Mouse (Mus musculus) telencephalon, adult 2 months (tissue): Measurements from ENCODE around the gene Mpig6b.

Experiments
- DNase-seq: peaks from one replicate; pipeline ENCODE4 v3.0.0-alpha.2; 2011; ENCODE audit warnings: low read depth, low spot score

Gene Mpig6b

DNA sequence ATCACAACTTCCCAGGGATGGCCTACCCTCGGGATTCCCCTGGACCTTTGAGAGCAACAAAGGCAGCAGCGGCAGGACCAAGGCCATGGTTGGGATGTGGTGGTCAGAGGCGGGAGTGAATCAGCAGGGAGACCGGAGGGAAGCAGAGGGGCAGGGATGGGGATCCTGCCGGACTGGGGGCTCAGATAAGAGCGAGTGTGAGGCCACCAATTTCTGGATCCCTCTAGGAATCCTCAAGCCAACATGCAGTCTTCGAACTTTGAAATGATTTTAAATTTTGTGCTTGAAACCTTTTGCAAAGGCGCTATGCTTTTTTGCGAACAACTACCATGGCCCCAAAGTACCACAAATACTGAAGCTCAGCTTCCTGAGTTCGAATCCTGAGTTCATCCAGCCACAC, at the start of gene Mpig6b:
Gene Mpig6b (minus strand): TSS at position 101 of the 400 bp plus-strand sequence.
- no peak for DNase-seq

DNA sequence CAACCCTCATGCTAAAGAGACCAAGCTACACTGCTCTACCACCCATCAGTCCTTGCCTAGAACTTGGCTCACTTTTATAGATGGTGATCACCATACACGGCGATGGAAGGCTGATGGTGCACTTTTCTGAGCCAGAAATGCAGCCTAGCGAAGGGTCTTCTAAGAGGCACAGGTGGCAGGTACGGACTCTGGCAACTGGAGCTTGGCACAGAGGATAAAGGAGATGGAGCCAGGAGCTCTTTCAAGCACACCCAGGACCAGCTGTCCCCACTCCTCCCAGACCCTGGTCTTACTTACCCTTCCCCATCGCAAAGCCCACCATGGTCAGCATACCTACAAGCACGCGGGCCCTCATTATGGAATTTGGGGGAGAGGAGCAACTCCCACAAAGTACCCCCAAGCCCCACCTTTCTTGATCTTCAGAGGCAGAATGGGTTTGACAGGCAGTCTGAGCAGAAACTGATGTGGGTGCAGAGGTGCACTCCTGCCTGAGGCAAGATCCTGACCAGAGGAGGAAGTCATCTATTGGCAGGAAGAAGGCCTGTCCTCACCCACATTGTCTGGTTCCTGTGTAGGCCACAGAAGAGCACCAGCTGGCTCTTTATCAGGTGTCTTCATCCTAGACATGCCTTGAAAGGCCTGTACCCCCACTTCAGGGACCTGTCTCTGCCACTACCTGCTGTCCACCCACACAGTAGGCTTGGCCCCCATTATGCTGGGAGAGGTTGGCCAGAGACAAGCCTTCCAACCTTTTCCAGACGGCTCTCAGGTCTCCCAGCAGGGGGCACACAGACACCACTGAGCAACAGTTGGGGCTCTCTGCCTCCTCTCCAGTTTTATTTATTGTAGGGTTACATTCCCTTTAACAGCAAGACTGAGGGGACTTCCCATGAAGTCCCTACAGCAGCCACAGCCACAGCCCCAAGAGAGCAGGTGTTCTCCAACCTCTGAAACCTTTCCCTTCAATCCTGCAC, 49.3 kb upstream of the Mpig6b start, which contains the start of gene Ly6g5b:
Gene Ly6g5b (minus strand): TSS at position 383 of the 974 bp plus-strand sequence.
- no peak for DNase-seq

DNA sequence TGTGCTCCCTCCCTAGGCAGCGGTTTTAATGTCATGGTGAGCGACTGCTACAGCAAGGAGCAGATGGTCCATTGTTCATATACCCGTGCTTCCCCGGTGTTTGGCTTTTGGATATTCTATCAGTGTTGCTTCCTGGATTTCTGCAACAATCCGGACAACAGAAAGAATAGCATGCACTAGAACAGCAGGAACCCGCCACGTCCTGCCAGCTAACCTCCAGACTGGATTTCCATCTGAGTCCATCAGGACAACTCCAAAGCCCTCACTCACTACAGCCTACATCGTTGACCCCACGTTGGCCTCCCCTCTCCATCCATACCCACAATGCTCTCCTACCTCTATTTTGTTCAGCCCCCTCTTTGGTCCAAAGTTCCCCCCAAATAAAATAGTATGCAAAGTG, 45.8 kb upstream of the Mpig6b start:
- DNase-seq: no peak

DNA sequence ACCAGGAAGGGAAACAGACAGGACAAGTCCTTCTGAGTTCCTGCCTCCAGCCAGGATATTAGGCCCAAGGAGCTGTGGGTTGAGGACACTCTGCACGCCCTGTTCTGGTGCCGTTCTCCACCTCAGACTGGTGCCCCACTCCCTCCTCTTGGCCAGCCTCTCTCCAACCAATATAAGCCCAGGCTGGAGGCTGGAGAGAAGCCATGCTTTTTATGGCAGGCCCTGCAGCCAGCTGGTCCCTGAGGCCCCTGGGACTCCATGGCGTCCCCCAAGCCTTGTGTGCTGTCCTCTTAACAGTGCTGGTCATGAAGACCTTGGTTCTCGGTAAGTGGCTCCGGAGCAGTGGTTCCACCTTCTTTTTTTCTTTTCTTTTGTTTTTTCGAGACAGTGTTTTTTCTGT, 42.1 kb upstream of the Mpig6b start, which contains the start of gene Ly6g5c:
Gene Ly6g5c (plus strand): TSS at position 183 of the 400 bp plus-strand sequence.
- DNase-seq: no peak

DNA sequence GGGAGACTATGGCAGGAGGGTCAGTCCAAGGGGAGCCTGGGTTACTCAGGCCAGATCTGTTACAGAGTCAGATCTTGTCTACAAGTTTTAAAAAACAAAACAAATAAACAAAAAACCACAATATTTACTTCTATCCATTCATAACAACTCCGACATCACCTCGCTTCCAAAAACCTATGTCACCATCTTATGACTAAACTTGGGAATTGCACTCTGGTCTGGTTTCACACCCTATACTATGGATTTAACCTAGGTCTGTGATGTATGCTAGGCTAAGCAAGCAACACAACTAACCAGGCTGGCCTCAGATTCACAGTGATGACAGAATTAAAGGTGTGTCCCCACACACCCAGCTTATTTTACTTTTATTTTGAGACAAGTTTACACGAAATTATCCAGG, 40.5 kb upstream of the Mpig6b start:
- no peak for DNase-seq

DNA sequence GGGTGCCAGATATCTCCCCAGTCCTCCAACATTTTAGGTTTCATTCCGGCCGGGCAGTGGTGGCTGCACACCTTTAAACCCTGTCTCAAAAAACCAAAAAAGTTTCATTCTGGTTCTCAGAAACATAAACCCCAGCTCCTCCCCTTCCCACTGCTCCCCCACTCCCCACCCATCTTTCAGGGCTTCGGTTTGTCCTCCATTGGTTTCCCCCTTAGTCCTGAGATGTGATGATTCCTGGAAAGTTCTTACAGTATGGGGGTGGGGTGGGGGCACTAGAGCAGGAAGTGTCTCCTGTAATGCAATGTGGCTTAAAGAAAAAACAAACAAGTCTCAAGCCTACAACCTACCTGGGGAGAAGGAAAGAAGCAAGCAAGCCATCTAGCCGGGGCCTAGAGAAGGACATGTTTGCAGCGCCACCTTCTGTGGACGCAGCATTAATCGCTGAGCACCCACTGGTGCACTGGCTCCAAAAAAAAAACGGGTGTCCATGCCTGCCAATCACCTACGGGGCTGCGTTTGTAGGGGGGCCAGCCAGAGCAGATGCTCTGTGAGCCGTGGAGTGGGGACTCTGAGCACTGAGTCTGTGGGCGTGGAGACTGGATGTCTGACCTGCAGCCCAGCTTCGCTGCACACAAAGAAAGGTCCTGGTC, 39.9 kb upstream of the Mpig6b start:
- no peak for DNase-seq

DNA sequence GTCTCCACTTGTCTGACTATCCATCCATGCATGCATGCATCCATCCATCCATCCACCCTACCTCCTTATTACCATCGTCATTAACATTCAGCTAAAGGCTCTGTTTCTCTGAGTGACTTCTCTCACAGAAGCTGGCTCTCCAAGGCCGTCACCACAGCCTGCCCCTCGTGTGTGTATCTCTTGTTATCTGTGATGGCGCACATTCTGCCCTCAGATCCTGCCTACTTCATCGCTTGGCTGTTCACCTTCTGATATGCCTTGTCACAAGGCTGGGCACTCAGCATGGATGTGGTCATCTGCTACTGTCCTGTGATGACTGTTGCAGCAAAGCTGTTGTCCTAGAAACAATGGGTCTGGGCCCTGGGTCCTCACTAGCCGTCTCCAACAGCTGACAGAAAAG, 38.8 kb upstream of the Mpig6b start:
- no peak for DNase-seq

DNA sequence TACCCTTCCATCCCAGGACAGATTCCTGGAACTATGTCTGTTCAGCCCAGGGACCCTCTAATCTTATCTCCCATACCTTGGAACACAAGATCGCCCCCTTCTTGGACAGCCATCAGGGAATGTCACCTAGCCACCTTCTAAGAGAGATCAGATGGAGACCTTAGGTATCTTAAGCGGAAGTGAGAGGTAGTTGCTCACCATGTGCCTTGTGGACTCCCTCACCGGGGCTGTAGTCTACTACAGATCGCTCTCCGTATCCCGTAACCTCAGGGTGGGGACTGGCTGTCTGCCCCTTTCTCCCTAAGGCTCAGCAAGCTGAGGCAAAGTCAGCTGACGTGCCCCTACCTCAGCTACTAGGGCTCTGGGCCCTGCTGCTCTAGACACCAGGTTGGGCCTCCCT, 38.1 kb upstream of the Mpig6b start:
- no peak for DNase-seq

DNA sequence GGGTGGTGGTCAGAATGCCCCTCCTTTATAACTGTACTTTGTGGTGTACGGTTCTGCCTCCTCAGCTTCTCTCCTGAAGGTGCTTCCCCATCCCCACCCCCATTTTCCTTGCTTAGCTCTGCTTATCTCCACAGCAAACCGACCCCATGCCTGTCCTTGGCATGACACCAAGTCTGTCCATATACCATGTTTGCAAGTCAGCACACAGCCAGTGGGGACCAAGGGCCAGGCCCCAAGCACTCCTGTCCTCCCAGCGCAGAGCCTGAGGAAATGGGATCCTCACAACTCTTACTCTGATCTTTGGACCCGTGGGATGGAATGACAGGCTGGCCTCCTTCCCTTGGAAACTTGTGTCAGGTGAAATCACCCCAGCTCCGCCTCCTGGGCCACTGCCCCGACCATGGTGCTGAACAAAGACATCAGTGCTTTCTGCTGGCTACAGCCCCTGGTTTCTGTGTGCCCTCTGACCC, 37.3 kb upstream of the Mpig6b start:
- no peak for DNase-seq

DNA sequence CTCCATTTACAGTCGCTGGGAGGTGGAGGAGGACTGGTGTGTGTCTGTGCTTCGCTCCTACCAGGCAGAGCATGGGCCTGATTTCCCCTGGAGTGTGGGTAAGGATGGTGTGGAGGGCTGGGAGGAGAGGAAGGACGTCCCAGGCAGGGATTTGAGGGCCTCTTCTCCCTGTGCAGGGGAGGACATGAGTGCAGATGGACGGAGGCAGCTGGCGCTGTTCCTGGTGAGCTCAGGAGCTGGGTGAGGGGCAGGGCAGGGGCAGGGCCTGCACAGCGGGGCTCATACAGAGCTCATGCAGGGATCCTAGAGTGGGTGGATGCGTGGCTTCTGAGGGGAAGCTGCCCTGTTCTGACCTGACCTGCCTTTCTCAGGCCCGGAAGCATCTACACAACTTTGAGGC, 36.3 kb upstream of the Mpig6b start:
- DNase-seq: no peak

DNA sequence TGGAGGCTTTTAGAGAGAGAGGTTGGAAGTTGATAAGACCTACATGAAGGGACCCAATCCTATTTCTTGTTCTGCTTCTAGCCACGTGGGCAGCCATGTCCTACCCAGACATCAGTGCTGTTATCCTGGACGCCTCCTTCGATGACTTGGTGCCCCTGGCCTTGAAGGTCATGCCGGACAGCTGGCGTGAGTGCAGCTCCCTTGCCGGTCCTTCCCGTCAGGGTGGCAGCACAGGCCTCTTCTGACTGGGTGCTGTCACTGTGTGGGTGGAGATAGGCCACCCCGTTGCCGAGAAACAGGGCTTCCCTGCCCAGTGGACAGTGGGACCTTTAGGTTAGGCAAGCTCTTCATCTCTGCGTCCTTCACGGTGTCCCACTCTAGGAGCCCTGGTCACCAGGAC, 35.2 kb upstream of the Mpig6b start:
- DNase-seq: no peak

DNA sequence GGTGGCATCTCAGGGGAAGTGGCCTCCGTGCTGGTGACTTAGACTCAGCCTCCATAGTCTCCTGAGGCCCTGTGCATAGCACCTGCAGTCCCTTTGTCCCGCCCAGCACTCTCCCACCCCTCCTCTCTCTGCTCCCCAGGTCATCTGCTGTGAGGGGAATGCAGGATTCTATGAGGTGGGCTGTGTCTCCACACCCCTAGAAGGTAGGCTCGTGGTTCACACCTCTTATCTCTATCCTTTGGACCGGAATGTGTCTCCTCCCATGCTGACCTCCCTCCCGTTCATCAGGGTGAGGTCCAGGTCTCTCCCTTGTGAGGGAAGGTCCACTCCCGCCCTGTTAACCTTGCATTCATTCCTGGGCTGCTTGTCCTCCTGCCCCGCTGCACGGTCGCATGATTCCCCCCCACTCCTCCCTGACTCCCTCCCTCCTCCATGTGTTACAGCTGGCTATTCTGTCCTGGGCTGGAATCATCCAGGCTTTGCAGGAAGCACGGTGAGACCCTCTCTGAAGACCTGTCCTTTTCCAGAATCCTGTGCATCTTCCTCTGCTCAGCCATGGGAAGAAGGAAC, 34.3 kb upstream of the Mpig6b start:
- DNase-seq: no peak

DNA sequence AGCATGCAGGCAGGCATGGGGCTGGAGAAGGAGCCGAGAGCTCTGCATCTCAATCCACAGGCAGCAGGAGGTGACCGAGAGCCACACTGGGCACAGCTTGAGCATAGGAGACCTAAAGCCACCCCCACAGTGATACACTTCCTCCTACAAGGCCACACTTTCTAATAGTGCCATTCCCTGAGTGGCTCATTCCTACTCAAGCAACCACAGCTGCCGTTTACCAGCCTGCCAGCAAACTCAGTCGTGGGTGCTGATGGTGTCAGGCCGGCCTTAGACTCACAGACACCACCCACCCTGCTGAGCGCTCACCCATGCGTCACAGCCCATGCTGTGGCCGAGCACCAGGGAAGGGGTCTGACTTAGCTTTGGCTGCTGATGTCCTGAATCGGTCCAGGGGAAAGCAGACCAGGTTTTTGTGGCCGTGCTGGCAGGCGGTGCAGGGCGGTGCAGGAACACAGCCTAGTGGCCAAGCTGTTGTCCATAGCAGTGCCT, 31.2 kb upstream of the Mpig6b start:
- DNase-seq: peak; percentile 55

DNA sequence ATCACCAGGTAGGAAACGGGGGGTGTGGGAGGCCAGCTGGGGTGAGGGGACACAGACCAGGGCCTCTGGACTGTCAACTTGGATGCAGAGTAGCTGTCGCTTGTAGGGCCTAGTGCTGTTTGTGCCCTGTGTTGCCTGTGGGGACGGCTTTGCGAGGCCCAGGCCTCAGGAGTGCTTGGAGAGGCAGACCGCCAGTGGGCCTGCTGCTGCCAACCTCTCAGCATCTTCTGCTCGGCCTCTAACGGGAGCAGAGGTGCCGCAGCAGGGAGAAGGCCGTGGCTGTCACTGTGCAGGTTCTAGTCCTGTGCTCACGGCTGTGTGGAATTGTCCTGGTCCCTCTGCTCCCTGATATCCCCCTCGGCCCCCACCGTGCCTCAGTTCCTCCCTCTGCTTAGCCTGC, 30.6 kb upstream of the Mpig6b start:
- DNase-seq: no peak

DNA sequence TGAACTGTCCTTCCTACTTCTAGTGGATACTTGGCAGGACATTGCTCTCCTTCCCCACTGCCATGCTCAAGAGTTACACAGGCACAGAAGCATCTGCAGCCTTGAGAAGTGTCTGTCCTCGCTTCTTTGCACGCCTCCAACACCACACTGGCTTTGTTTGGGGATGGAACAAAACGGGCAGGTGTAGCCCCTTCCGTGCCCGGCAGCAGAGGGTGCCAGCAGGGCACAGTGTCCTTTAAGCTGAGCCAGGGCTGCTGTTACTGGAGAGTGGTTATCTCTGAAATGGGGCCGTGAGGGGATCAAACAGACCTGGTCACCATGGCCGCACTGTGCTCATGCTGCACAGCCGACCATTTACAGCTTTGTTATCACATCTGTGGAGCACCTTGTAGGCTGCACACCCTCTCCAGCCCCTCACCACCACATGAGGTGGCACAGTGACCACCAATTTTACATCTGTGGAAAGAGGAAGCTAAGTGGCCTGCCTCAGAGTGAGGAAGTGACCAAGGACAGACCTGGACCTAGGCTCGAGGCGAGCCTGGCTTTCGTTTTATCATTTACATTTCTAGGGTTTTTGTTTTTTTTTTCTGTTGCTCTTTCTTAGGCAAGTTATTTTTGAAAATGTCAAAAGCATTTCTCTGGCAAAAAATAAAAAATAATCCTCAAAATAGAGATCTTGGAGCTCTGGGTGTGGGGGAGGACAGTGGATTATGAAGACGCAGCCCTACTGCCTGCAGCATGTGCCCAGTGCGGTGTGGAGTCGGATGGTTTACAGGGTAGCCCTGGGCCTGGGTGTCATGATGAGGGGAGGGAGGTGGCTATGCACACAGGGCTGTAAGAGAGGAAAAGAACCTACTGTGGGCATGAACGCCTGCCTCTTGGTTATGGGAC, 28.7 kb upstream of the Mpig6b start:
- DNase-seq: no peak

DNA sequence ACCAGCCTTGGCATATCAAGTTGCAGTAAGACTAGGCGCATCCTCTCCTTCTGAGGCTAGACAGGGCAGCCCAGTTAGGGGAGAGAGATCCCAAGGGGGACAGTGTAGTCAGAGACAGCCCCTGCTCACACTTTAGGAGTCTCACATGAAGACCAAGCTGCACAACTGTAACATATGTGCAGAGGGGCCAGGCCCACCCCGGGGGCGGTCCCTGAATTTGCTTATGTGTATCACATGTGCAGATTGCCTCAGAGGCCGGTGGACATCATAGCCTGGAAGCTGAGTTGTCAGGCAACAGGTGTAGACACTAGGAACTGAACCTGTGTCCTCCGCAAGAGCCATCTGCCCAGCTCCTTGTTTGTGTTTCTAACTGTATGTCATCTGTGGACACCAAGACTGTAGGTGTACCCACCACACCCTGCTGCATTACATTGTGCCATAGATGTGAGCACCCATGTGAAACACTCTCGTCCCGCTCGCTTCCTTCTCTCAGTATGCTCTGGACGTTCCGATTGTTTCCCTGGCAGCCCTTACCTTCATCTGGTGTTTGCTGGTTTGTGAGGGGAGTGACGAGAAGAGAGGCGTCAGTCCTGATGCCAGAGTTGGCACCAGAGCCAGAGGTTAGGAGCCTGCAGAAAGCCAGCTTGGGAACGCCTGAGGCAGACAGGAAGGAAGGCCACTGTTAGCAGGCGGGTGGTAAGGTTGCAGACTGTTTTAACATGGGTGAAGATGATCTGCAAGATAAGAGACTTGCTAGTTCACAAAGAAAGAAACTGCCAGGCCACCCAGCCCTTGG, 26.6 kb upstream of the Mpig6b start:
- no peak for DNase-seq

DNA sequence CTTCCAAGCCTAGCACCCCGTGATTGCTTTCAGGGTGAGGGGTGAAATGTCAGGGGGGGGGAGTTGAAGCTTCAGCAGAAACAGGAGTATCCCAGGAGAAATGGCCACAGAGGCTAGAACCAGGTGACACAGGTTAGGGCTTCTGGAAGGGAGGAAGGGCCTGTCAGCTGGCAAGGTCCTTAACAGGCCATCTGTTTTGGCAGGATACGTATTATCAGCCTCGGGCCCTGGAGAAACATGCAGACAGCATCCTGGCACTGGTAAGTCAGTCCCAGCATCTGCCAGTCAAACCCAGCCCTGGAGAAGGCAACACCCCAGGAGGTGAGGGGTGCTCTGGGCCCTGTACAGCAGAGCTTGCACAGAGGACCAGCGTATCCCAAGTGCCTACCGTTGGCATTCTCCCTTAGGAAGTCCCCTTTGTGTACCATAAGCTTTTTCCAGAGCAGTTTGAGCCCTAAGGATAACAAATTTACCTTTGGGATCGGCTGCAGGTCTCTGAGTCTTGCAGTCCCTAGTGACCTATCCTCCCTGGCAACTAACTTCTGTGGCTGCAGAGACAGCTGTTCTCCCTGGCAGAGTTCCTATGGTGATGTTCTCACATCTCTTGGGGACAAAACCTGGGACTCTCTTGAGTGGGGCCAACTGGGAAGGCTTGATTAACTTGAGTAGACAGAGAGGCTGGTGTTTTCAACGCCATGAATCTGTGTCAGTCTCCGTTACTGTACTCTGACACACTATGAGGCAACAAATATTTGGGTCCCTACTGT, 24.4 kb upstream of the Mpig6b start:
- DNase-seq: no peak

DNA sequence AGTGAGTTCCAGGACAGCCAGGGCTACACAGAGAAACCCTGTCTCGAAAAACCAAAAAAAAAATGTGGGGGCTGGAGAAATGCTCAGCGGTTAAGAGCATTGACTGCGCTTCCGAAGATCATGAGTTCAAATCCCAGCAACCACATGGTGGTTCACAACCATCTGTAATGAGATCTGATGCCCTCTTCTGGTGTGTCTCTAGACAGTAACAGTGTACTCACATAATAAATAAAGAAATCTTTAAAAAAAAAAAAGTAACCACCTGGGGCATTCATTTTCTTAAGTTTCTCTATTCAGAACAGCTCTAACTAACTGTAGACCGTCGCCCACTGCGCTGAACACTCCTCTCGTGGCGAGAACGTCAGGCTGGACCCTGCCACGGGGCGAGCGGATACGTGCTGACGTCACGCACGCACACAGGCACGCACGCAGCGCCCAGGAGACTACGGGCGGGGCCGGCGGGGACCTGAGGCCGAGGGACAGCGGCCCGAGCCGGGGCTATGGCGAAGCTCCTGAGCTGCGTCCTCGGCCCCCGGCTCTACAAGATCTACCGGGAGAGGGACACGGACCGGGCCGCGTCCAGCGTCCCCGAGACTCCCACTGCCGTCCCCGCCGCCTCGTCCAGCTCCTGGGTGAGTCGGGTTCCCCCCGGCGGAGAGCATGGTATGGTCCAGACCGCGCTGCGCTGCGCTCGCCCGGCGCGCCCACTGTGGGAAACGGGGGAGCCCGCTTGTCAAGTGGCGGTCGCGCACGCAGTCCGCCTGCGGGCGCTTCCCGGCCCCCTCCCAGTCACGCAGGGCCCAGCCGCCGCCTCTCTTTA, 23.1 kb upstream of the Mpig6b start, which contains the start of gene Abhd16a:
Gene Abhd16a (plus strand): TSS at position 439 of the 820 bp plus-strand sequence.
- peak; percentile 85 for DNase-seq

DNA sequence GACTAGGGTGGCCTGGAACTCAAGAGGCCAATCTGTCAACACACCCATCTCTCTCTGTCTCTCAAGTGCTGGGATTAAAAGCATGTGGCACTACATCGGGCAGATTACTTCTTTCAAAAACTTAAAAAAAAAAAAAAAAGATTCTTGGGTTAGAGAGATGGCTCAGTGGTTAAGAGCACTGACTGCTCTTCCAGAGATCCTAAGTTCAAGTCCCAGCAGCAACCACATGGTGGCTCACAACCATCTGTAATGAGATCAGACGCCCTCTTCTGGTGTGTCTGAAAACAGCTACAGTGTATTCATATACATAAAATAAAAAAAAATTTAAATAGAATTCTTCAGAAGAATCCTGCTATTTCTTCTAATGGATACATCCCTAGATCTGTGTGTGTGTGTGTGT, 22.2 kb upstream of the Mpig6b start:
- DNase-seq: no peak
